Mouse (Mus musculus): Measurements from ENCODE around the gene Layn.

DNA sequence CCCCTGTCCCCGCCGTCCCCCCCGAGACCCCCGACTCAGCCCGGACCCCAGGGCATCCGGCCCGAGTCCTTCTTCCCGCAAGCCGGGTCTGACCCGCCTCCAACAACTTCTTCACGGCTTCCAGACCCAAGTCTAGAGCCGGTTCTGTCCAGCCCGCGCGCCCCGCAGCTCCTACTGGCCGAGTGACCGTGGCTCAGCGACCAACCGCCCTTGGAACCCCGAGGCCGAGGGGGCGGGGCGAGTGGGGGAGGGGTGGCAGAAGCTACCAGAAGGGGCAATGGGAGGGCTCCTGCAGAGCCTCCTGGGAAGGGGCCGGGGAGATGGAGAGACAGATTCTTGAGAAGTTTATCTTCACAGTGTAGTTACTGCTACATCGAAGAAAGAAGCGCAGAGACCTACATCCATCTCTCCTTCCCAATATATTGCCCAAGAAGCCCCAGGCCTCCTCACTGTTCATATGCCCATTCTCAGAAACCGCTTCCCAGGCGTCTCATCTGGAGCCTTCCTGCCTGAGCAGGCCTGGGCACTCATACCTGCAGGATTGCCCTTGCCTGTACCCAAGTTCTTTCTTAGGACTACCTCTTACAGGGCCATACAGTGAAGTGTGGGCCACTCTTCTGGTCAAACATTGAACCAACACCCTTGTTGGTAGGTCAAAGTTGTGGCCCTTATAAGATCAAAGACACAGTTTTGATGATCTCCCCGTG, 27.1 kb upstream of the Layn start:
- TF ChIP-seq CTCF (IDR thresholded peaks at IDR 0.05; ENCODE audit: low read depth) = no peak
- TF ChIP-seq EP300 (optimal IDR thresholded peaks at IDR 0.05) = no peak

All from stomach, postnatal 0 days (tissue).